Mouse (Mus musculus): ENCODE measurements around the gene Patl2. TPM values are rescaled to one million over a fixed set of nuclear protein-coding genes. Genes with fewer than 3 reads are reported as not detected.

The Patl2 gene
- polyA plus RNA-seq, 1 experiment from 2014 or later: not detected

Other genes starting within 250 kb of the Patl2 start
- 41.3 and 49.1 TPM in 2 replicates for gene Ctdspl2, start 230.2 kb downstream of the Patl2 start, polyA plus RNA-seq (2015; fragmentation: Nextera tagmentation; extraction: Ambion mirVana)
- 0.05 and 0.09 TPM in 2 replicates for gene Mageb3, start 230.1 kb downstream of the Patl2 start, polyA plus RNA-seq (2015; fragmentation: Nextera tagmentation; extraction: Ambion mirVana)
- 8.9 and 9.5 TPM in 2 replicates for gene Eif3j1, start 157.6 kb downstream of the Patl2 start, polyA plus RNA-seq (2015; fragmentation: Nextera tagmentation; extraction: Ambion mirVana)
- gene Spg11, start 67.8 kb downstream of the Patl2 start, polyA plus RNA-seq (2015; fragmentation: Nextera tagmentation; extraction: Ambion mirVana): 8.8 and 9.7 TPM in 2 replicates
- gene B2m, start 38.5 kb downstream of the Patl2 start, polyA plus RNA-seq (2015; fragmentation: Nextera tagmentation; extraction: Ambion mirVana): 368 and 395 TPM in 2 replicates
- 0.12 TPM in 2 replicates for gene Trim69, start 25.5 kb downstream of the Patl2 start, polyA plus RNA-seq (2015; fragmentation: Nextera tagmentation; extraction: Ambion mirVana)
- not detected in 2 replicates for gene Terb2, start 83 bp upstream of the Patl2 start, polyA plus RNA-seq (2015; fragmentation: Nextera tagmentation; extraction: Ambion mirVana)
- 50.9 and 52.4 TPM in 2 replicates for gene Sord, start 48.6 kb upstream of the Patl2 start, polyA plus RNA-seq (2015; fragmentation: Nextera tagmentation; extraction: Ambion mirVana)
- 1.6 and 2.6 TPM in 2 replicates for gene Duox2, start 112.3 kb upstream of the Patl2 start, polyA plus RNA-seq (2015; fragmentation: Nextera tagmentation; extraction: Ambion mirVana)
- gene Duoxa2, start 112.7 kb upstream of the Patl2 start, polyA plus RNA-seq (2015; fragmentation: Nextera tagmentation; extraction: Ambion mirVana): 3.4 and 6.1 TPM in 2 replicates
- 11.4 and 17.4 TPM in 2 replicates for gene Duoxa1, start 127.5 kb upstream of the Patl2 start, polyA plus RNA-seq (2015; fragmentation: Nextera tagmentation; extraction: Ambion mirVana)
- 2.7 and 4.3 TPM in 2 replicates for gene Duox1, start 129.5 kb upstream of the Patl2 start, polyA plus RNA-seq (2015; fragmentation: Nextera tagmentation; extraction: Ambion mirVana)
- 1.1 and 2.5 TPM in 2 replicates for gene Shf, start 183.0 kb upstream of the Patl2 start, polyA plus RNA-seq (2015; fragmentation: Nextera tagmentation; extraction: Ambion mirVana)
- 16.7 and 17.7 TPM in 2 replicates for gene Slc28a2, start 240.3 kb upstream of the Patl2 start, polyA plus RNA-seq (2015; fragmentation: Nextera tagmentation; extraction: Ambion mirVana)

Measured in stomach, embryonic 16.5 days (tissue).